Mouse (Mus musculus) frontal cortex, postnatal 10 days (tissue): ENCODE data around the gene Pde6d.
"Not testable (repeated sequence)": the region's sequence is repeated elsewhere in the genome, so short reads cannot be mapped to it uniquely, and the experiment has no call there.

Experiments
- DNase-seq, 2 experiments: peaks; one replicate each; pipeline ENCODE4 v3.0.0; 2022; ENCODE audit warnings: low spot score in 2 of 2, mixed read lengths in 1 of 2

The Pde6d gene

DNA sequence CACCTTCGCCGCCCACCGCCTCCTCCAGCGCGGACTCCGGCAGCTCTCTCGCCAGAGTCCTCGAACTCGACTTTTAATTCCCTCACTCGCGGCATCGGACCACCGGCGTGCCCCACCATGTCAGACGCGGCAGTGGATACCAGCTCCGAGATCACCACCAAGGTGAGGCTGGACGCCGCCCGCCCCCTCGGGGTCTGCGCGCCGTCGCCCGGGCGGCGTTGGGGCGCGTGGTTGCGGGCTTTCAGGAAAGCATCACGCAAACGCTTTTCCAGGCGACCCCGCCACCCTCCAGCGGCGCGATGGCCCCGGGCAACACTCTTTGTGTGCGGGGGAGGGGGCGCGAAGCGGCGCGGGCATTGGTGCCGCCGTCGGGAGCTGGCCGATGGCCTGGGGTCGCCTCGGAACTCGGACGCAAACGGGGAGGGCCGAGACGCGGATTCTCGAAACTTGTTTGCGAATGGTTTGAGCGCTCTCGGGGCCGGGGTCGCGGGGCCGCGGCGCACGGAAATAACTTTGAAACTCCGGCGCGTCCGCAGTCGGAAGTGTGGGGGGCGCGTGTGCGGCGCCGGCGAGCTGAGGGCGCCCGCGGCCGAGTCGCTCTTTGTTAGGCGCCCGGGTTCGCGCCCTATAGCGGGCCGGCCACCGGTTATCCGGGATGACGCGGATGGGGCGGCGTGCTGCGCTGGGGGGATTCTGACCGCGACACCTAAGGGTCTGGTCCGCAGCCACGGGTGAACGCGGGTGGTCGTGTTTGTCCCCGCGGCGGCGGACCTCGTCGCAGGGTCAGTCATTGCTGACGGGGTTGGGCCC, 55.4 kb downstream of the Pde6d start:
- peak in 1 of 2 experiments; percentile 59 for DNase-seq

DNA sequence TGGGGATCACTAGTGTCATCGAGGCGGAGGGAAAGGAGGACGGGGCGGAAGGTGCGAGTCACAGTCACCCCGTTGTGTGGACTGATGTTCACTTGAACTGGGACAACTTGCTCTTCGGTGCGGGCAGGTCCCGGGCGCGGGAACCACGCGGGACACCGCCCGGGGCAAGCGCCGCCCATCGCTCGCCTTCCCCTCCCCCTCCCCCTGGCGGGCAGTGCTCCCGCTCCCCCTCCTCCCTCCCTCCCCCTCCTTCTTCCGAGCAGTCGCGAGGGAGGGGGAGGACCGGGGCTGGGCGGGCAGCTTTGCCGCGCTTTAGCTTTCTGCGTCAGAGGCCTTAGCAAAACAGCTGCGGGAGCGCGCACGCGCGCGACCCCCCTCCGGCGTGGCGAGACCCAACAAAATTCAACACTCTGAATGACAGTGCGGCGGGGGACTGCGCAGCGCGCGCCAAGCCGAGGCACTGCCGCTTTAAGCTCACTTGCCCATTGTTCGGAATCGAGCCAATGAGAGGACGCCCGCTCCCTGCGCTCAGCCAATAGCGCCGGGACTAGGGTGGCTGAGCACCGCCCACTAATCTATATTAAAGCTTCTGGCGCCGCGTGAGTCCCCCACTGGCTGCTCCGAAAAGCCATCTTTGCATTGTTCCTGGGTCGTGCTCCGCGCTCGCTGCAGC, 56.2 kb downstream of the Pde6d start, which contains the start of gene Ptma:
Ptma (plus strand) TSS at position 611 of the 673 bp plus-strand sequence.
- DNase-seq, result peak; percentile 99 to 100

DNA sequence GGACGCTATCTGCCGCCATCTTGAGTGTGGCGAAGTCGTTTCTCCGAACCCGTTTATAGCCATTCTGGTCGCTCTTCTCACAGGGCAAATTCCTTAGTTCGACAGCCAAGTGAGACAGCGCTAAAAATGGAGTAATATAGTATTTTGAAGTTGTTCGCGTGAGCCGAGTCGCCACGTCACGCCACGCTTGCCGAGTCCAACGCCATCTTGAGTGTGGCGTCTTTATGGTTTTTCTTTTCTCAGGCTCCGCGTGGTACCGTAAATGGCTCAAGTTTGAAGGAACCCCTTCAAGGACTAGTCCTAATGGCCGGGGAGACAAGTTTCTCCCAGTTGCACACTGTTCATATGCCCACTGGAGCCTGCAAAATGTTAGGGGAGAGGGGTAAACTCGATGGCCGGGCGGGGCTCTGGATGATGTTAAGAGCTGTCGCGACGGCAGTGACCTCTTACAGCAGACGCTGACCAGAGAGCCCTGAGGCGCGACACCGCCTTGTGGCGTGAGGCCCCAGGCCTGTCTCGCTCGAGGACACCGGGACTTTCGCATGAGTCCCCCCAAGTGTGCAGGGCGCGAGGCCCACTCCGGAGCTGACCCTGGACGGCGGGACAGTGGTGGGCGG, 56.8 kb downstream of the Pde6d start:
- peak in 1 of 2 experiments; percentile 78 for DNase-seq

DNA sequence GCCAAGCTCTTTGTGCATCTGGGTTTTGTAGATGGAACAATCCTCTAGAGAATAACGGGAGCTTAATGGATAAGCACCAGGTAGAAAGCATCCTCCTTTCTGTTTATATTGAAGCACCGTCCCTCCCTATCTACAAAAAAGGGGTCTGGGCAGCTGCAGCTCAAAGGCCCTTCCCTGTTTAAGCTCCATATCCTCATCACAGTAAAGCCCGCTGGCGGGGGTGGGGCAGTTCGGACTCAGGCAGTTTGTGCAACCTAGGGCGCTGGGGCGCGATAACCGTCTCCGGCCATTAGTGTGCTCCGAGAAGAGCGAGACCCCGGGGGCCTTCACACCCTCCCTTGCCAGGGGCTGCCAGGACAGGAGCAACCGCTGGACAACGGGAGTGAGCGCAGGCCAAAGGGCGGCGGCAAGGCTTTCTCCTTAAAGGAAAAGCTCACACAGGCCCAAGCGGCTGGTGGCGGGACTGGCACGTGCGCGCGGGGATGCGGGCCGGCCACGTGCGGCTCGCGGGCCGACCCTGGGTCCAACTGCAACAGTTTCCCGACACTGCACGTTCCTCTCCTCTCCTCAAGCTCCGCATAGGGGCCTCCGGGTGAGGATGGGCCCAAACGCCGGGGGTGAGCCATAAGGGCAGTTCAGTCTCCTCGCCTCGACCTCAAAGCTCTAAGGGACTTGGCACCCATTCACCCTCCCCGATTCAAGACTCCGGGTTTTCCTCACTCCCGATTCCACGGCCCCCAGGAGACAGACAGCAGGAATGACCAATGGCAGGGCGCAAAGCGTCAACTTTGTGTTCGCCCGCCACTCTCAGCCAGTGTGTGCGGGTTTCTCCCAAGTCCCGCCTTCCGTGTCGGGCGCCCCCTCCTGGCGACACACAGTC, 57.6 kb downstream of the Pde6d start:
- DNase-seq, result peak; percentile 99 to 100

DNA sequence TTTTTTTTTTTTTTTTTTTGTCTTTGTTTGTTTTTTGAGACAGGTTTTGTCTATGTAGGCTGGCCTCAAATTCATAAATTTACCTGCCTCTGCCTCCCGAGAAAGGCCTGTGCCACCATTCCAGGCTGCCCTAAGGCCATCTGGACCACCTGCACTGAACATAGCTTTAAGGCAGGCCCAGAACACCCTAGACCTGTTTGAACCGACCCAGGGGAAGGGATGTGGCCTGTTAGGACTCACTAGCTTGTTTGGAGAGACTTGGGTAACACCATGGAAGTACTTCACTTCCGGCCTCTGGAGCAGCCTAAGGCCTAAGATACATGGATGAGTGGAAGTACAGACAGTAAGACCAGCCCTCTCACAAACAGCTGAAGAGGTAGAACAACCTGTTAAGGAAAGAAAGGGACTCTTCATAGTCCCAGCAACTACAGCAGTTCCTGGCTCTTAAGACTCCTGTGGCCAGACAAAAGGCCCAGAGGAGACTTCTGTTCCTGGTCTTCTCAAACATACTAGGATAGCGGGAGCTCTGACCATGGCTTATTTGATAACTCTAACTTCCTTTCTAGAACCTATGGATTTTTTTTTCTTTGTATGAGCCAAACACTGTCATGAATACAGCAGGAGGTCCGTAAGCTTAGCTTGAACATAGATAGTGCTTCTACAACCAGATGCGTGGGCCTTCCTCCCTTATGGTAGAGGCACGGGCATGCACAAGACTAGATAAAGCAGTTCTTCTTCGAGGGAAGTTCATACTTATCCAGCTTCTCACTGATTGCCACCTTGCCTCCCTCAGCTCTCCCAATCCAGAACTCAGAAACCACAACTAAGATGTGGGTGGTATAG, 58.4 kb downstream of the Pde6d start:
- DNase-seq, result no peak

DNA sequence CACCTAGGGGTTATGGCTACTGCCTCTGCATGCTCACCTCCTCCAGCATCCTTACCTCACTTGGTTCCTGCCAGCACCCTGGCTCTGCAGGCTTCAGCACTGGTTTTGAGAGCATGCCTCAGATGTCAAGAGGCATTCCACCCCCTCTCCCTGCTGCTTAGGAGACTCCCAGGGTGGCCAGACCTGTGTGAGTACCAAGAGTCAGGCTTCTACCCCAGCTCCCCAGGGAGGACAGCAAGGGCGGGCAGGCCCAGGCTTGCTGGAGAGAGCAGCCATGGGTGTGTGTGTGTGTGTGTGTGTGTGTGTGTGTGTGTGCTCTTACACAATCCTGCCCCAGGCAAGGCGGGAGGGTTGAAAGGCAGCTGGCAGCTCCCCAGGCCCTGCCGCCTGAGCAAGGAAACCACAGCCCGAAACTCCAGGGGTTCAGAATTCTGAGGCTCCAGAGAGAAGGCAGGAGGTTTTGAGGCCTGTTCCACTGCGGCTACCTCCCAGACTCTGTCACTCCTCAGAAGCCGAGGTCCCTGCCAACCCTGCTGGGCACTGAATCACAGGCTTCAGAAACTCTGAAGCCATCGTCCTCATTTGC, 60.0 kb downstream of the Pde6d start:
- no peak for DNase-seq

DNA sequence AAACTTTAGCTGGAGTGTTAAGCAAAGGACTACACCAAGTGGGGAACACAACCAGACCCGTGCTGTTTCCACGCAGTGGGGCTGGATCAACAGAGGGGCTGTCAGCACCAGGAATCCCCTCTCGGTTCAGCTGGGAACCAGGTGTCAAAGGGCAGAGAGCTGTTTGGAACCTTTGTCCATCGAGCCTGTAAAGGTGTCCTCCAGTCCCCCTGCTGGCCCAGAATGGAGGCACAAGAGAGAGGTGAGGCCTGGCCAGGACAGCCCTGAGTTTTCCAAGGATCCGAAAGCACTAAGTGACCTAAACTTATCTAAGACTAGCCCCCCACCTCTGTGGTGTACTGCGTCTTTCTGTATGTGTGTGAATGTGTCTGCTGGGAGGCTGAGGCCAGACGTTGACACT, 62.1 kb downstream of the Pde6d start:
- no peak for DNase-seq

DNA sequence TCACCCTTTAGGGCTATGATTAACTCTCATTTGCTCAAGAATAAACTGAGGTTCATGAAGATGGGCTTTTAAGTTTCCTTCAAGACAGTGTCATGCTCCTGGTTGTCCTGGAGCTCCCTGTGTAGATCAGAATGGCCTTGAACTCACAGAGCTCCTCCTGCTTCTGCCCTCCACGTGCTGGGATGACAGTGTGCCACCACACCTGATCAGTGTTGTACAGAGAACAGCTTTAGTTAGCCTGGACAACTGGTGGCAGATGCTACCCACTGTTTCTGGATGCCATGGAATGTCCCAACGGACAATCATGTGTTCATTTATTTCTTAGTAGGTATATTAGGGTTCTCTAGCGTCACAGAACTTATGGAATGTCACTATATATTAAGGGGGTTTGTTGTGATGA, 65.4 kb downstream of the Pde6d start:
- DNase-seq, result no peak

DNA sequence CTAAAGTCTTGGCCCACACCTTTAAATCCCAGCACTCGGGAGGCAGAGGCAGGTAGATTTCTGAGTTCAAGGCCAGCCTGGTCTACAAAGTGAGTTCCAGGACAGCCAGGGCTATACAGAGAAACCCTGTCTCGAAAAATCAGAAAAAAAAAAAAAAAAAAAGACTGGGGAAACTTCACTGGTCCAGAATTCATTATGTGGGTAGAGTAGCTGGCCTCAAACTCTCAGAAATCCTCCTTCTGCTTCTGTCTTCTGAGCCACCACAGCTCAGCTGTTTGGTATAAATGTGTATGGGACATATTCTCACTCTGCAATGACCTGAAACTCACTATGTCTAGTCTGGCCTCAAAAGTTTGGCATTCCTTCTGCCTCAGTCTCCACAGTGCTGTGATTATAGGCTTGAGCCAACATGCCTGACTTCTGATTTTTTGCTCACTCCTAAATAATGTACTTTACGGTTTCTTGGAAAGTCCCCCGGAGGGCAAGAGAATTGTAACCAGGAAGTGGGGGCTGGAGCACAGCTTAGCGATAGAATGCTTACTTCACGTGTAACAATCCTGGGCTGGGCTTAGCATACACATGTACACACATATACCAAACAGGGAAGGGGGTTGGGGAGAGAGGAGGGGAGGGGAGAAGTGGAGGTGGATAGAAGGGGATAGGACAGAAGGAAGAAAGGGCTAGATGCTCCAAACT, 66.6 kb downstream of the Pde6d start:
- DNase-seq, result no peak

DNA sequence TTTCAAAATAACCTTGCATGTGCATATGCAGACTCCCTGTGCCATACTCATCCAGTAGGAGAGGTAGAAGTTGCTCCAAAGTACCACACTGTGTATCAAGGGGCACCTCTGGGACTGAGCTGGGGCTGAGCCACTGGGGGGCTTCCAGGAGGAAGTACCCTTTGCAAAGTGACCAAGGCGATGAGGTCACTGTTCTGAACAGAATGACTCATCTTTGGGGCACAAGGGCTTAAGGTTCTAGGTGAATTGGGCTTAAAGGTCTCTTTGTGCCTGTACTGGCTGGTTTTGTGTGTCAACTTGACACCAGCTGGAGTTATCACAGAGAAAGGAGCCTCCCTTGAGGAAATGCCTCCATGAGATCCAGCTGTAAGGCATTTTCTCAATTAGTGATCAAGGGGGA, 69.4 kb downstream of the Pde6d start:
- not testable (repeated sequence) for DNase-seq

DNA sequence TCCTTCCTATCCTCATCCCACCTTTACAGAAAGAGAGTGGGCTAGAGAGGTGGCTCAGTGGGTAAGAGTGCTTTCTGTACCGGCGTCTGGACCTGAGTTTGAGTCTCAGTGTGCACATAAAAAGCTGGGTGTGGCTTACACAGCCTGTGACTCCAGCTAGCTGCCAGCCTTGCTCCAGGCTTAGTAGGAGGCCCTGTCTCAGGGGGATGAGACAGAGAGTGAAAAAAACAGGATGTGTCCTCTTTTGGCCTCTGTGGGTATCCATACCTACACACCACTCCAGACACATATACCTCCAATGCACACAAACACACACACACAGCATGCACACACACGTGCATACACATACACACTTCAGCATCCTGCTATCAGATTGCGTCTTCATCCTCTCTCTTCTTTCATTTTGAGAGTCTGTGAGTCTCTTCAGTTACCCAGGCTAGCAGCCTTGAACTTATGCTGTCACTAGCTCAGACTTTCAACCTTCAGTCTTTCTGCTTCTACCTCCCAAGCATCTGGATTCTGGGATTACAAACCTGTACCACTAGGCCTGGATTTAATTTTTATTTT, 70.2 kb downstream of the Pde6d start:
- no peak for DNase-seq

DNA sequence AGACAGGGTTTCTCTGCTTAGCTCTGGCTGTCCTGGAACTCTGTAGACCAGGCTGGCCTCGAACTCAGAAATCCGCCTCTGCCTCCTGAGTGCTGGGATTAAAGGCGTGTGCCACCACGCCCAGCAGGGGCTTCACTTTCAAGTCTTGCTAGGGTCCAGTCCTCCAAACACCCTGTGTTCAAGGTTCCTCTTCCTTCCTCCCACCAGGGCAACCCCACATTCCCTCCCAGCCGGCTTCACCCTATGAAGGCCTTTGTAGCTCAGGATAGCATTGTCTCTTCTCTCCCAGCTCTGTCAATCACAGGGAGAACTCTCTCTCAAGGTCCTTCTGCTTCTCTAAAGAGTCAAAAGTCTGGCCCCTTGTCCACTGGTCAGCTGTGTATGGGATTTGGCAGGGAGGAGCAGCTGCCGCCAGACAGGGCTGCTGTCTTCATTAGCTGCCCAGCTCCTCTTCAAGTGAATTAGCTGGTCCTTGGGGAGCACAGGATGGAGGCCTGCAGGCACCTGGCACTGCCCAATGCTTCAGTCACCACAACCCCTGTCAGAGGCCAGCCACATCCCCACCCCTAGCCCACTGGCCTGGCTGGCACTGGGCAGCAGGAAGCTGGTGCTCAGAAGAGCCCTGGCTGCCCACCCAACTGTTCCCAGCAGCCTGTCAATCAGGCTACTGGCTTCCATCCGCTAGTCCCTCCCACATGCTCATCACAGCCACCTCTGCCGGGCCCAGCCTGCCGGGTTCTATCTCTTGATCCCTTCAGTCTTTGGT, 71.6 kb downstream of the Pde6d start:
- DNase-seq, result no peak

DNA sequence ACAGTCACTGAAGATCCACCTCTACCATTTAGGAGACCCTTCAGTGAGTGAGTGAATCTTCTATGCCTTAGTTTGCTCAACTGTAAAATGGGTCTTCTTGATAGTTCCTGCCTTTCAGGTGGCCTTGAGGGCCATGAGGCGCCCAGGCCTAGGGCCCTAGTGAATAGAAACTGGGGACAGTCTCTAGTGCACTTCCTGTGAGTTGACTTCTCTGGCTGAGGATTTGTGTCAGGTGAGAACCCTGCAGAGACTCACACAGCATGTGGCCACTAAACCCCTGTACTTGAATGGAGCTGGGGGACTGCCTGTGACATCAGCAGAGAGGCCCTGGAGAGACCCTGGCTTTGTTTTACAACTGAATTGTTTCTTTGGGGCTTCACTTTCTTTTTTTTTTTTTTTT, 72.2 kb downstream of the Pde6d start:
- no peak for DNase-seq

DNA sequence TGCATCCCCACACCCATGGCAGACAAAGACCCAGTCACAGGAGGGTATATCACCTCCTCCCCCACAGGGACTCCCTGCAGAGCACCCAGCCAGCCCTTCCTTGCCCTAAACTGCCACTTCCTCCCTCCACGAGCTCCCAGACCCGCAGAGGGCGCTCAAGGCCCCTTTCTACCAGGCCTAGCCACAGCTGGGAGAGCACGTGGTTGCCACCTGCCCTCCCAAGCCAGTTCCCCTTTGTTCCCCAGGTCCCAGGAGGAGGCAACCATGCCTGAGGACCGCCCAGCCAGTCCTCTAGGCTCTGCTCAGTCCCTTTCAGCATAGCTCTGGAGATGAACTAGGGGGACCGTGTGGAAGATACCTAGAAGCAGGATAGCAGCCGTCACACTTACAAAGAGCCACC, 73.0 kb downstream of the Pde6d start:
- DNase-seq, result peak in 1 of 2 experiments; percentile 74

DNA sequence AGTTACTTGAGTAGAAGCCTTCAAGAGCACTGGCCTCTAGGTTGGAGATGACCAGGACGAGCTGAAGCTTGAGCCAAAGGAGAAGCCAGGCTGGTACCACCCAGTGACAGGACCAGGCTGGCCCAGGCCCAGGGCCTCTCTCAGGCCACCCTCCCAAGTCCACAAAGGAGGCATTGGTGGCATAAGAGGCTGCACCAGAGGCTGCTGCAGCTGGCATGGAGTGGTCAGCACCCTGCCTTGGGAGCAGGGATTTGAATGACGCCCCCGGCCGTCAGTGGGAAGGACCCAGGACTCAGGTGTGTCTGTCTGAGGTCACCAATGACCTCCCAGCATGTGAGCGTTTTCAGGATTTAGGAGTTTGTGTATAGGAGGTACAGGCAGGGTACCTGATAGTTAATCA, 74.6 kb downstream of the Pde6d start:
- DNase-seq, result no peak

DNA sequence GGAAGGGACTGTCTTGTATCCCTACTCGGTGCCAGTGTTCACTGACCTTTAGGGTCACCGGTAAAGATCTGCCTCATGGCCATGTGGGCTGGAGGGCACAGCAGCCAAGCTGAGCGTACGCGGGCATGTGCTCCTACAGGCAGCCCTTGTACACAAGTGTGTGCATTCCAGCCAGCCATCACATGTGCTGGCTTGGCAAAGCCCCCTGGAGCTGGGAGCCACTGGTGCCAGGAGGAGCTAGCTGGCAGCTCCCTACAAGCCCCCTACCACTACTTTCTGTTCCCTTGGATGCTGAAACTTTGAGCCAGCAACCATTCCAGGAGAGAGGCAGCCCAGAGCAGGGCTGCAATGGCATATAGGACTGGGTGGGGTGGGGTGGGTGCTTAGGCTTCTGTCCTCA, 76.0 kb downstream of the Pde6d start:
- DNase-seq, result no peak

DNA sequence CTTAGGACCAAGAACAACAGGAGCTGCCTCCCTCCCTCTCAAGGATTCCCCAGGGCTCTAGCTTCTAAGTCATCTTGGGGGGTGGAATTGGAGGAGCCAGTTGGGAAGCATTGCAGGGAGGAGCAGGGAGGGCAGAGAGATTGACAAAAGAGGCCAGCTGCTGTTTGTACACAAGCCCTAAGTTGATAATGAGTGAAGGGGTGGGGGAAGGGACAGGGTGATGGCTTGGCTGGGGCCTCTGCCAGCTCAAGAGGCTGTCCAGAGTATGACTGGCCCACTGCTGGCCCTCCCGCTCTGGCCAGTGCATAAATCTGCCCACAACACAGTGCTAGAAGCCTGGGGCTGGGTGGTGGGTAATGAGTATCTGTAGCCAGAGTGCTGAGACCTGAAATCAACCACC, 77.0 kb downstream of the Pde6d start:
- no peak for DNase-seq

DNA sequence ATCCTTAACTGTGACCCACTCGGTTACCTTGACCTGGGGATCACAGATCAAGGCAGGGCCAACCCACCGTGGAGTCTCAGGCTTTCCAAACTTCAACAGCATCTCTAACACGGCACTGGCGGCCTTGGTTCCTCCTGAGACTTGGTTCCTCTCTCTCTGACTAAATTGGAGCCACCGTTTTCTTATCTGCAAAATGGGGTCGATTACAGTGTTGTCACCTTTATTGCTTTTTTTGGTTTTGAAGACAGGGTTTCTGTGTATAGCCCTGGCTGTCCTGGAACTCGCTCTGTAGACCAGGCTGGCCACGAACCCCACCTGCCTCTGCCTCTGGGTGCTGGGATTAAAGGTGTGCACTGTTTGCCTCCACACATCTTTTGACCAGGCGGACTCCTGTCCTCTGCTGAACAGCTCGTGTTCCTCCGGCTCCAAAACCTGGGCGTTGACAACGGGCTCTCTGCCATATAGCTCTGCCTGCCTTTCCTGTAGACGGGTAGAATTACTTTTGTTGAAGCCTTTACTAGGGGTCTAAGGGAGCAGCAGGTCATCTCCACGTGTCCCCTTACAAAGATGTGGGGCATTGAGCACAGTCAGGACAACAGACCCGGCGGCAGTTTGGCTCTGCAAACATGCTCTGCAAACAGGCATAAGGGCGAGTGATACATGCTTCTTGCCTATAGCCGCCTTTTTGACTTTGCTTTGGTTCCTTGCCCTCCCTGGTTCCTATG, 77.6 kb downstream of the Pde6d start:
- DNase-seq, result no peak
